Mouse (Mus musculus): ENCODE measurements at regions not wholly inside any gene's neighbourhood (a gene's known extent, or its start where the extent isn't known, plus 50 kb on each side); places are given as distances from the start of the nearest gene placed in this dataset.
A peak's percentile ranks its signal among the peaks of the same experiment; 100 is the strongest.

GRCm38 (mm10) chr3:52446500-52446899, 178.4 kb downstream of the Foxo1 start:
- DNase-seq (ENCODE audit: low spot score in 2 of 2): no peak

GRCm38 (mm10) chr3:52444420-52445119, 176.4 kb downstream of the Foxo1 start:
- DNase-seq (ENCODE audit: low spot score in 2 of 2): no peak

- DNase-seq (ENCODE audit: low spot score in 2 of 2): peak; percentile 37 to 49
Measured at GRCm38 (mm10) chr3:52443856-52444255, 175.7 kb downstream of the Foxo1 start.

GRCm38 (mm10) chr3:52429014-52429589, 161.0 kb downstream of the Foxo1 start:
- no peak for DNase-seq (ENCODE audit: low spot score in 2 of 2)

- DNase-seq (ENCODE audit: low spot score in 2 of 2): peak; percentile 41 to 63
Measured at GRCm38 (mm10) chr3:52422826-52423225, 154.7 kb downstream of the Foxo1 start.

GRCm38 (mm10) chr3:52416261-52416660, 148.1 kb downstream of the Foxo1 start:
- no peak for DNase-seq (ENCODE audit: low spot score in 2 of 2)

GRCm38 (mm10) chr3:52415361-52415760, 147.2 kb downstream of the Foxo1 start:
- DNase-seq (ENCODE audit: low spot score in 2 of 2): no peak

- DNase-seq (ENCODE audit: low spot score in 2 of 2): no peak
Measured at GRCm38 (mm10) chr3:52414017-52414416, 145.9 kb downstream of the Foxo1 start.

- no peak for DNase-seq (ENCODE audit: low spot score in 2 of 2)
Measured at GRCm38 (mm10) chr3:52413187-52413746, 145.1 kb downstream of the Foxo1 start.

GRCm38 (mm10) chr3:52411356-52411755, 143.2 kb downstream of the Foxo1 start:
- DNase-seq (ENCODE audit: low spot score in 2 of 2): peak in 1 of 2 experiments; percentile 26

- no peak for DNase-seq (ENCODE audit: low spot score in 2 of 2)
Measured at GRCm38 (mm10) chr3:52409465-52409864, 141.3 kb downstream of the Foxo1 start.

GRCm38 (mm10) chr3:52406778-52407318, 138.7 kb downstream of the Foxo1 start:
- DNase-seq (ENCODE audit: low spot score in 2 of 2): no peak

GRCm38 (mm10) chr3:52404636-52405035, 136.5 kb downstream of the Foxo1 start:
- no peak for DNase-seq (ENCODE audit: low spot score in 2 of 2)

GRCm38 (mm10) chr3:52403032-52403431, 134.9 kb downstream of the Foxo1 start:
- no peak for DNase-seq (ENCODE audit: low spot score in 2 of 2)
